Mouse (Mus musculus) retina, adult 2 months (tissue): ENCODE measurements at regions not wholly inside any gene's neighbourhood (a gene's known extent, or its start where the extent isn't known, plus 50 kb on each side); places are given as distances from the start of the nearest gene placed in this dataset.

Experiments
- DNase-seq: peaks from one replicate; pipeline ENCODE4 v3.0.0-alpha.2; 2012; ENCODE audit warnings: low read depth, low spot score

- DNase-seq: no peak
These were observed 346.3 kb downstream of the Wdr20rt start for GRCm38 (mm10) chr12:65571633-65572032.

- no peak for DNase-seq
These were observed 368.2 kb downstream of the Wdr20rt start for GRCm38 (mm10) chr12:65593559-65593958.

- DNase-seq: no peak
These were observed 368.8 kb downstream of the Wdr20rt start for GRCm38 (mm10) chr12:65594075-65594474.

- no peak for DNase-seq
These were observed 418.9 kb downstream of the Wdr20rt start for GRCm38 (mm10) chr12:65644232-65644631.

GRCm38 (mm10) chr12:65656772-65657171, 431.5 kb downstream of the Wdr20rt start:
- DNase-seq: no peak

GRCm38 (mm10) chr12:65671673-65672072, 446.4 kb downstream of the Wdr20rt start:
- no peak for DNase-seq

GRCm38 (mm10) chr12:65673193-65673592, 447.9 kb downstream of the Wdr20rt start:
- DNase-seq: no peak

- no peak for DNase-seq
These were observed 449.8 kb downstream of the Wdr20rt start for GRCm38 (mm10) chr12:65674916-65675660.

GRCm38 (mm10) chr12:65680335-65680734, 455.0 kb downstream of the Wdr20rt start:
- DNase-seq: no peak

- no peak for DNase-seq
These were observed 456.5 kb downstream of the Wdr20rt start for GRCm38 (mm10) chr12:65681826-65682225.

GRCm38 (mm10) chr12:65704985-65705384, 479.7 kb downstream of the Wdr20rt start:
- DNase-seq: no peak

- DNase-seq: no peak
These were observed 487.0 kb downstream of the Wdr20rt start for GRCm38 (mm10) chr12:65712304-65712703.
